Mouse (Mus musculus) intestine, postnatal 0 days (tissue): ENCODE results near the gene Wipf2. TPM values are rescaled to one million over a fixed set of nuclear protein-coding genes. Genes with fewer than 3 reads are reported as not detected.

Experiments used
- ATAC-seq: fragments of 200-750 bp; cut with Nextera tagmentation; 2 replicates; pipeline ENCODE4 v1.8.0; 2017; ENCODE audit warnings: mild to moderate bottlenecking, moderate TSS enrichment, moderate library complexity
- H3K27ac ChIP-seq: fragments of 300-500 bp; sonication (generic); 2 replicates; pipeline ENCODE4 v1.5.1; 2014; ENCODE audit warnings: mild to moderate bottlenecking, low read depth, low read length, moderate library complexity
- H3K27me3 ChIP-seq: fragments of 300-500 bp; sonication (generic); replicated peaks from 2 replicates; pipeline ENCODE4 v1.6.1; 2014; ENCODE audit warnings: low read length, mixed read lengths; ENCODE audit not compliant: control insufficient read depth, insufficient read depth
- H3K36me3 ChIP-seq: fragments of 300-500 bp; sonication (generic); 2 replicates; pipeline ENCODE4 v1.6.1; 2014; ENCODE audit warnings: mild to moderate bottlenecking, moderate library complexity; ENCODE audit not compliant: control insufficient read depth, insufficient read depth
- H3K4me1 ChIP-seq: fragments of 300-500 bp; sonication (generic); replicated peaks from 2 replicates; pipeline ENCODE4 v1.6.1; 2014; ENCODE audit warnings: antibody characterized with exemption, low read length, mixed read lengths; ENCODE audit not compliant: control insufficient read depth, insufficient read depth
- H3K4me2 ChIP-seq: fragments of 300-500 bp; sonication (generic); replicated peaks from 2 replicates; pipeline ENCODE4 v1.6.1; 2014; ENCODE audit warnings: low read depth, mild to moderate bottlenecking, moderate library complexity
- H3K4me3 ChIP-seq: fragments of 300-500 bp; sonication (generic); 2 replicates; pipeline ENCODE4 v1.5.1; 2014; ENCODE audit warnings: low read depth, low read length
- H3K9ac ChIP-seq: fragments of 300-500 bp; sonication (generic); 2 replicates; pipeline ENCODE4 v1.6.1; 2014; ENCODE audit warnings: mild to moderate bottlenecking, low read depth, low read length
- H3K9me3 ChIP-seq: fragments of 300-500 bp; sonication (generic); 2 replicates; pipeline ENCODE4 v1.6.1; 2016; ENCODE audit warnings: mixed run types; ENCODE audit not compliant: control insufficient read depth
- CTCF ChIP-seq: sonication (generic); IDR thresholded peaks from 2 replicates; pipeline ENCODE4 v1.5.1; 2016; ENCODE audit warnings: low read depth, mild to moderate bottlenecking, control low read depth, antibody characterized with exemption, moderate library complexity
- WGBS: fragments of 180-500 bp; shearing (Covaris S2); extraction: QIAGEN DNeasy Blood & Tissue Kit; methylation state at CpG from one replicate; pipeline ENCODE4 v1.1.7; 2014; 5-methylcytosine and 5-hydroxymethylcytosine counted together
- polyA plus RNA-seq: library from polyadenylated mRNA; unstranded; fragments of >200 nt; fragmentation: Nextera tagmentation; extraction: Ambion mirVana; gene quantifications from 2 replicates; pipeline ENCODE4 v1.2.1, GENCODE M21; 2015

Gene Wipf2
- polyA plus RNA-seq, 1 experiment from 2014 or later = 3.9 TPM

DNA sequence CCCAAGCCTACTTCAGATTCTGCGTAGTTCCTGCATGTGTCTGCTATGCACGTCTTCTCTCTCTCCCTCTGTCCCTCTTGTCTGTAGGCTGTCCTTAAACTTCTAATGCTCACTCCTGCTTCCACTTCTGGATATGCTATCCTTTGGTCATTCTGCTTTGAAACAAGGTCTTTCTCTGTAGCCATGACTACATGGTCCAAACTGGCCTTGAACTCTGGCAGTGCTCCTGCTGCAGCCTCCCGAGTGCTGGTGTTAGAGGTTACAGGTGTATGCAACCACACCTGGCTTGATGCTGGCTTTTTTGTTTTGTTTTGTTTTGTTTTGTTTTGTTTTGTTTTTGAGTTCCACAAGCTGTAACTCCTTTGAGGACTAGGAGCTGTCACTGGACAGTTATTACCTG lies 70.9 kb downstream of the Wipf2 start:
- Histone ChIP-seq H3K4me3 (no peak overlapping the region), H3K36me3 (no peaks in the 10 kb centered on the region), H3K9ac (no peak overlapping the region), H3K27me3 (no peaks in the 10 kb centered on the region), H3K9me3 (no peaks in the 10 kb centered on the region), H3K4me2 (no peak overlapping the region), H3K27ac (peak overlapping the region; percentile 66), H3K4me1 (peaks cover 35% of the 10 kb centered on the region)
- TF ChIP-seq CTCF = no peak
- no peak for ATAC-seq
- 79% methylated on average over 3 of the region's 3 CpGs for WGBS

DNA sequence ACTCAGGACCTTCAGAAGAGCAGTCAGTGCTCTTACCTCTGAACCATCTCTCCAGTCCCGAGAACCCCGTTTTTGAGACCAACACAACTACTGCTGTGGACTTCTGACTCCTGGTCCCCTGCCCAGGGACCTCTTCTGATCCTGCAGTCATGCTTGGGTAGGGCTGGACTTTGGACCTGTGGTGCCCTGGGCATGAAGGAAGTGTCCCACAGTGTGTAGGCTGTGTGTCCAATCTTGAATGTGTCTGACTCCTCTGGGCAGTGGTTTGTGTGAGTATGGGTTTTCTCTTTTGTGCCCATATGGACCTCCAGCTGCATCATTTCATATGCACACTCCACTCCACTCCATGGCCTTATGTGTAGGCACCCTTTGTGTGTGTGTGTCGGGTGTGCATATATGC lies 71.7 kb downstream of the Wipf2 start:
- no peaks in the 10 kb centered on the region for H3K9me3 ChIP-seq
- TF ChIP-seq CTCF = no peak; the same call in 1 of the 2 replicates
- no peak overlapping the region for H3K9ac ChIP-seq
- peaks cover 33% of the 10 kb centered on the region for H3K4me1 ChIP-seq
- H3K27ac ChIP-seq = peak overlapping the region; percentile 66
- H3K4me2 ChIP-seq = peak overlapping the region; percentile 18; the same call in 1 of the 2 replicates
- no peaks in the 10 kb centered on the region for H3K36me3 ChIP-seq
- ATAC-seq = peak; percentile 56
- H3K27me3 ChIP-seq = no peaks in the 10 kb centered on the region
- no peak overlapping the region for H3K4me3 ChIP-seq
- 57% methylated on average over 3 of the region's 3 CpGs for WGBS

DNA sequence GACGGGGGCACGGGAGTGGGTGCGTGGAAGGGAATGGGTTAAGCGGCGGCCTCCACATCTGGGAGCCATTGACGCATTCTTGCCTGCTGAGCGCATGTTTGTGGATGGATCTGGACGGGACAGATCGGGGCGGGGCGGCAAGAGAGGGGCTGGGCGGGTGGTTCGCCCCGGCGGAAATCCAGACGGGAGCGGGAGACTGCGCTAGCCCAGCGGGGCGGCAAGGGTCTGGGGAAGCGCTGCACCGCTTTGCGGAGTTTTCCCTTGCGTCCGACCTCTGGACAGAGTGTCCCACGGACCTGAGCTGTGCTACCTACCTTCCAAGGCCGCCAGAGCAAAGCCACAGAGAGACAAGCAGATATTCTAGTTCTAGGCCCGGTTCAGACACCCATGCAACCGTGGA lies 72.7 kb downstream of the Wipf2 start:
- peak overlapping the region; percentile 88 for H3K27ac ChIP-seq
- 0 out of 2 replicates have a peak, but pooled peaks have one; percentile 6 for ATAC-seq
- peak overlapping the region; percentile 80 for H3K9ac ChIP-seq
- WGBS = 3% methylated on average over 29 of the region's 29 CpGs
- no peaks in the 10 kb centered on the region for H3K27me3 ChIP-seq
- peaks cover 37% of the 10 kb centered on the region for H3K4me1 ChIP-seq
- H3K4me3 ChIP-seq = peak overlapping the region; percentile 75
- H3K9me3 ChIP-seq = no peaks in the 10 kb centered on the region
- peak overlapping the region; percentile 96 for H3K4me2 ChIP-seq
- no peak for TF ChIP-seq CTCF
- H3K36me3 ChIP-seq = no peaks in the 10 kb centered on the region

DNA sequence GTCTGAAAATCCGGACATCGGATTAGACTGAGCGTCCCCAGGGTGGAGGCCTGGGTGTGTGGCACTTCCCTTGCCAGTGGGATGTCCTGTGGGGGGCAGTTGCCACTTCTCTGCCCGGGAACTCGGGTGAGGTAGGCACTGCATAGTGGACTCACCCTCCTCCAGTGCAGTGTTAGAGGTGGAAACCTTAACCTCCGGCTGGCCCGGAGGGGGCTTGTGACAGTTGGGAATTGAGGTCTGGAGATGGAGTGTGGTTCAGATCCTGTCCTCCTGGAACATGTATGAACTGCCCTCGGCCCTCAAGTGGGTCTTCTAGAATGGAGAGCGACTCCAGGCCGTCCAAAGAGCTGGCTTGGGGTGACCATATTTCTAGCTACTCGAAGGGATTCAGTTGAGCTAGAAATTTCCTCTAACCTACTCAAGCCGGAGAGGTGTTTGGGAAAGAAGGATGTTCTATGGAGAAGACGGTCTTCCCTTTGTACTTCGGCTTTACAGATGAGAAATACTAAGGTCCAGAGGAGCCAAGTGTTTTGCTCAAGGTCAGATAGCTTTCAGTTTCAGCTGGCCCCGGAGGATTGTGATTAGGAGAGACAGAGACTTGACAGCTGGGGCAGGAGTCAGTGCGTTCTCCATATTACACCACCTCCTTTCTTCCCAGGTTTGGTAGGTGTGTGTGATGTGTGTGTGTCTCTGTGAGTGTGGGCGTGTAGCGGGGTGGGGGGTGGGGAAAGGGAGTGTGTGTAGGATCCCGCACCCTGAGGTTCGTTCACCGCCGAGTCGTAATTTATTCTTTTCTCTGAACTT lies 73.4 kb downstream of the Wipf2 start:
- 3% methylated on average over 23 of the region's 23 CpGs for WGBS
- ATAC-seq = peak; percentile 20
- H3K4me3 ChIP-seq = peak overlapping the region; percentile 75

DNA sequence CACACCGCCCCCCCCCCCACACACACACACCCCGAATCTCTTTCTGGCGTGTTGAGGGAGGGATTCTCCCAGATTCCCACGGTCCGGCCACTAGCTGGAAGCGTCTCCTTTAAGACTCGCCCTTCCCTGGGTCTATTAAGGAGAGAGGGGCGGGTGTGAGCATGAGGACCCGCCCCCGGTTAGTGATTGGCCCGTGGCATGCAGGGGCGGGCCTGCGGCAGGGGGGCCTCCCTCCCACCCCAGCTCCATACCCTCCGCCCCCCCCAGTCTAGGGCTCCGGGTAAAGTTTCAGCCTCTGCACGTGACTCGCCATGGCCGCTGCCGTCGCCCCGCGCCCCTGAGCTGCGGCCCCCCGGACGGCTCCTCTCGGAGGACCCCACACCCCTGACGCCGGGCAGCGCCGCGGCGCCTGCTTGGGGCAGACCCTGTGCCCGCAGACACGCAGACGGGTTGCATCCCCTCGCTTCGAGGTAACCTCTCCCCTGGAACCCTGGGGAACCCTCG lies 74.0 kb downstream of the Wipf2 start:
- H3K4me2 ChIP-seq = peak overlapping the region; percentile 96

More for the DNA sequence above, 73.4 kb downstream of the Wipf2 start:
- Histone ChIP-seq H3K27me3 (no peaks in the 10 kb centered on the region), H3K4me2 (peak overlapping the region; percentile 96), H3K4me1 (peaks cover 32% of the 10 kb centered on the region), H3K9me3 (no peaks in the 10 kb centered on the region), H3K36me3 (no peaks in the 10 kb centered on the region), H3K9ac (peak overlapping the region; percentile 80), H3K27ac (peak overlapping the region; percentile 88)
- 0 out of 2 replicates have a peak, but pooled peaks have one; percentile 10 for TF ChIP-seq CTCF

DNA sequence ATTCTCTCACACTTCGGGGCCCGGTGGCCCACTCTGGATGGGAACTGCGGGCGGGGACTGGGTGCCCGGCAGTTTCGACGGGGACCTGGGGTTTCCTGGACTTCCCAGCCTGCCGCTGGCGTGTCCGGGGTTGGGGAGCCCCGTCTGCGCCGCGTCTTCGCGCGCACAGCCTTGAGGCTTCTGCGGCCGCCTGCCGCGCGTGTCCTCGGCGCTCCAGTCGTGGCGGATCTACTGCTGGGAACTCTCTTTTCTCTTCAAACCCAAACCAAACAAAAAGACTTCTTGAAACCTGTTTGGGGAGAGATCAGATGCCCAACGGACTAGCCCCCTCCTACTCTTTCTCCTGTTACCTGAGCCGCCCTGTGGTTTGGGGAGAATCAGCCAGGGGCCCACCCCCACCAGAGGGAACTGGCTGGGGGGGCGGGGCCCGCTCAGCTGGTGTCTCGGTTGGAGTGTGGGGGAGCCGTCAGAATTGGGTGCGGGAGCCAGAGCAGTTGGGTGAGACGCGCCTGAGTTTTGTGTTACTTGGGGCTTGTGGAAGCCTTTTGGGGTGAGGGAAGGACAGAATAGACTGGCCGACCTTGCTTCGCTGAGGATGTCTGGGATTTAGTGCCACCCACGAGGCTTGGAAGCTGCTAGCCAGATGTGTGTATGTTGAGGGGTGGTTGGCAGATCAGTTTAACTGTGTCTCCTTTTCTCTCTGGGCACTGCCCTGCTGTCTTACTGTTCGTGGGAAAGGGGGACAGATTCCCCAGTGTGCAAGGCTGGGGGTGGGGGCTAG lies 74.7 kb downstream of the Wipf2 start:
- Histone ChIP-seq H3K27ac (peak overlapping the region; percentile 88), H3K36me3 (no peaks in the 10 kb centered on the region), H3K27me3 (no peaks in the 10 kb centered on the region), H3K9me3 (no peaks in the 10 kb centered on the region), H3K9ac (peak overlapping the region; percentile 80), H3K4me3 (peak overlapping the region; percentile 75), H3K4me1 (peaks cover 26% of the 10 kb centered on the region), H3K4me2 (peak overlapping the region; percentile 96)
- 1% methylated on average over 39 of the region's 39 CpGs for WGBS
- ATAC-seq = peak; percentile 7; the same call in 1 of the 2 replicates
- no peak for TF ChIP-seq CTCF

More for the DNA sequence above, 74.0 kb downstream of the Wipf2 start:
- under 1% methylated on average over 35 of the region's 38 CpGs for WGBS
- H3K9me3 ChIP-seq = no peaks in the 10 kb centered on the region
- H3K27ac ChIP-seq = peak overlapping the region; percentile 88
- peak overlapping the region; percentile 80 for H3K9ac ChIP-seq
- no peaks in the 10 kb centered on the region for H3K36me3 ChIP-seq
- ATAC-seq = peak; percentile 85
- peak overlapping the region; percentile 75 for H3K4me3 ChIP-seq
- no peak for TF ChIP-seq CTCF
- peaks cover 30% of the 10 kb centered on the region for H3K4me1 ChIP-seq
- H3K27me3 ChIP-seq = no peaks in the 10 kb centered on the region
